Mouse (Mus musculus): ENCODE results near the gene Eepd1.
"Not testable (repeated sequence)": the region's sequence is repeated elsewhere in the genome, so short reads cannot be mapped to it uniquely, and the experiment has no call there.

Gene Eepd1

GRCm38 (mm10) chr9:25481344-25482095 lies at the start of gene Eepd1:
Eepd1 (plus strand) TSS chr9:25481547.
- DNase-seq (ENCODE audit: low read depth), result peak; percentile 75

DNA sequence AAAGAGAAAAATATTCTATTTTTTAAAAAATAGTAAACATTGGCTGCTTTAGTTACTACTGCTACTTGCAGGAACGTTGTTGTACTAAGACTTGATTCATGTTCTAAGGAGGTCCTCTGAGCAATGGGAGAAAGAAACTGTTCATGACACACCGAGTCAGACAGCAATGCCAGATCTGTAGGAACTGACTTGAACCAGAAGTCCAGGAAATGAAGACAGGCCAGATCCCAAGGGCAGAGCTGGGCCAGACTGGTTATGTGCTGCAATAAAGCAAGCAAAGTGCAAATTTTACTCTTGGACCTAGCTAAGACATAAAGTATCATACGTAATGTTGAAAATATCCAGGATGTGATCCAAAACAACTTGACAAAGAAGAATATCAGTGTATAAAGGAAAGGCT lies 42.5 kb upstream of the Eepd1 start:
- no peak for DNase-seq (ENCODE audit: low read depth)

GRCm38 (mm10) chr9:25440046-25440445 lies 41.3 kb upstream of the Eepd1 start:
- not testable (repeated sequence) for DNase-seq (ENCODE audit: low read depth)

GRCm38 (mm10) chr9:25442041-25442440 lies 39.3 kb upstream of the Eepd1 start:
- no peak for DNase-seq (ENCODE audit: low read depth)

DNA sequence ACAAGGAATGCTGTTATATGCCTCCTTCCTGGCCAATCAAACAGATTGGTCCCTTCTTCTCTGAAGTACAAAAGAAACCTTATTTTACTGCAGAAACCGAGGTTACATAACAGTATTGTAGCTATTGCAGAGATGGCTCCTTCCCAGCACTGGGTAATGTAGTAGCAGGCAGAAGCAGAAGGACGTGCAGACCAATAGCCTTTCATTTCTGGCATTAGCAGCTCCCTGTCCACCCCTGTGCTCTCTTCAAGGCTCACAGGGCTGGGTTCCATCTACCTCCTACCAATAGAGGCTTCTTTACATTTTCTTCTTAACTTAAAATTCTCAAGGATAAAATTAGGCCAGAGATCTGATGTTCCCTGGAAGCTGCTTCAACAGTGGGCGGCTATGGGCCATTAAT lies 38.3 kb upstream of the Eepd1 start:
- no peak for DNase-seq (ENCODE audit: low read depth)

- DNase-seq (ENCODE audit: low read depth), result no peak
Observed at GRCm38 (mm10) chr9:25443546-25443945, 37.8 kb upstream of the Eepd1 start.

DNA sequence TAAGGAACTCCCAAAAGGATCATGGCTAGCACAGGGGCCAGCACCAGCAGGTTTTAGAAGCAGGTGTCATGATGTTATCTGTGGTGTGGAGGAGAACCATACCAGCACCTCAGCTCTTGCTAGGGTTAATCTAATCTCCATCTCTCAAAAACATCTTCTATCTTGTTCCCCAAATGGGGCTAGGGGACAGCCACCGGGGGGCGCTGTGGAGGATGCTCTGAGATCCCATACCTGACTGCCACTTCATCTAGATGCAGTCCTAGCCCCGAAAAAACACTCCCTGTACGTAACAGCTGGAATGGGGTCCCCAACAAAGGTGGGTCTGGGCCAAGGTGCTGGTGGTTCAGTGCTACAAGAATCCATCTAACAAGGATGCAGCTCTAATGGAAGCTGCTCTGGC lies 31.0 kb upstream of the Eepd1 start:
- DNase-seq (ENCODE audit: low read depth), result no peak

DNA sequence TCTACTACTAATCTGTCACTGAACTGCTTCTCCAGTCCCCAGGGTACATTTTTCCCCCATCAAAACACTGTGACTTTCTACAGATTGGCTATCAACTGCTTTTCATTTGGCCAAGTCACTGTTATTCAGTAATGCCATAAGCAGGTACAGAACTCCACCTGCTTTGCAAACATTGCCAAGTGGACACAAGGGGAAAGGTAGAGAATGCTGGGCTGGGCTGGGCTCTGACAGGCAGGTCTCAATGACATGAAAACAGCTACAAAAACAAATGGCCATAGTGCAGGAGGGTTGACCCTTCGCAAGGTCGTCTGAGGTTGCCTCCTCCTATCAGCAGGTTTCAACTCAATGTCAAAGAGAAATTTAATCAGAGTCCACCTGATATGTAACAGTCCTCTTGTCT lies 26.3 kb upstream of the Eepd1 start:
- DNase-seq (ENCODE audit: low read depth), result no peak

- DNase-seq (ENCODE audit: low read depth), result no peak
Observed at GRCm38 (mm10) chr9:25460835-25461555, 20.4 kb upstream of the Eepd1 start.

DNA sequence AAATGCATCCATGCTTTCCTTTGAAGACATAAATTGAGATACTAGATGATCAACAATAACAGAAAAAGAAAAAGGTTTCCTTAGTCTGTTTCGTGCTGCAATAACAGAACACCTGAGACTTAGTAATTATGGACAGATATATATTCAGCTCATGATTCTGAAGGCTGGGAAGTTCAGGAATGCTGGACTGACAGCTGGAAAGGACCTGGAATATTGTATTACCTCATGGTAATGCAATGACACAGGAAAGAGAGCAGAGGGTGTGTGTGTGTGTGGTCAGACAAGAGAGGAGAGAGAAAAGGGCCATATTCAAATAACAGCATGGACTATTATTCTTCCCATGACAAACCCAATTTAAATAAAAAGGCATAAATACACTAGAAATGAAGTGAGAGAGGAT lies 17.0 kb upstream of the Eepd1 start:
- DNase-seq (ENCODE audit: low read depth), result no peak

DNA sequence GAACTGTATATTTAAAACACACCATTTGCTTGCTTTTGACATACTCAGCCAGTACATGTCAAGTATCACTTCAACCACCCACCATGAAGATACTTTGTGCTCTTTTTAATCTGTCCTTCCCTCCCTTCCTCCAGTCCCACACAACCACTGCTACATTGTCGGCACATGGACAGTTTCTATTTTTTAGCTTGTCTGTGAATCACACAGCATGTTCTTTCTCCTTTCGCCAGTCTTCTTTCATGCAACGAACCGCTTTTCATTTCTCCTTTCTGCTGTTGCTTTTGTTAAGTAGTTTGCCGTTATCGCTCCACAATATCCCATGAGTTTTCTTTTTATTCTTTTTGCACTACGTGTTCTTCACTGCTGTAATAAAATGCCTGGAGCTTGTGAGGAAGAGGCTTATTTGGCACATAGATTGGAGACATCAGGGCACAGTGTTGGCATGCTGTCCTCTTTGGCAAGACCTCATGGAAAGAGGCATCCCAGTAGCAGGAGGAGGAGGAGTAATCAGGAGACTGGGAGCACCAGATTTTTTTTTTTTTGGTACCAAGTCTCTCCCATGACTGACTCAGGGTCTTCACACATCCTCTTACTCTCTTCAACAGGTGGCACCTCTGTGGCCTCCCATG lies 1.8 kb upstream of the Eepd1 start:
- DNase-seq (ENCODE audit: low read depth), result no peak

- DNase-seq (ENCODE audit: low read depth), result no peak
Observed at GRCm38 (mm10) chr9:25480676-25481075, 671 bp upstream of the Eepd1 start.

GRCm38 (mm10) chr9:25482322-25482998 lies 1.1 kb downstream of the Eepd1 start:
- DNase-seq (ENCODE audit: low read depth), result no peak

DNA sequence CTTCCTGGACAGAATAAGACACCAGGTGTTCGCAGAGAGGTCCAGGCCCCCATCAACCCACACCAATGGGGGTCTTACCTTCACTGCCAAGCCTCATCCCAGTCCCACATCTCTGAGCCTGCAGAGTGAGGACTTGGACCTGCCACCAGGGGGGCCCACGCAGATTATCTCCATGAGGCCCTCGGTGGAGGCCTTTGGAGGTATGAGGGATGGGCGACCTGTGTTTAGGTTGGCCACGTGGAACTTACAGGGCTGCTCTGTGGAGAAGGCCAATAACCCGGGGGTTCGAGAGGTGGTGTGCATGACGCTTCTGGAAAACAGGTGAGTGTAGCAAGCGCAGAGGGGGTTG lies 1.6 kb downstream of the Eepd1 start:
- no peak for DNase-seq (ENCODE audit: low read depth)

DNA sequence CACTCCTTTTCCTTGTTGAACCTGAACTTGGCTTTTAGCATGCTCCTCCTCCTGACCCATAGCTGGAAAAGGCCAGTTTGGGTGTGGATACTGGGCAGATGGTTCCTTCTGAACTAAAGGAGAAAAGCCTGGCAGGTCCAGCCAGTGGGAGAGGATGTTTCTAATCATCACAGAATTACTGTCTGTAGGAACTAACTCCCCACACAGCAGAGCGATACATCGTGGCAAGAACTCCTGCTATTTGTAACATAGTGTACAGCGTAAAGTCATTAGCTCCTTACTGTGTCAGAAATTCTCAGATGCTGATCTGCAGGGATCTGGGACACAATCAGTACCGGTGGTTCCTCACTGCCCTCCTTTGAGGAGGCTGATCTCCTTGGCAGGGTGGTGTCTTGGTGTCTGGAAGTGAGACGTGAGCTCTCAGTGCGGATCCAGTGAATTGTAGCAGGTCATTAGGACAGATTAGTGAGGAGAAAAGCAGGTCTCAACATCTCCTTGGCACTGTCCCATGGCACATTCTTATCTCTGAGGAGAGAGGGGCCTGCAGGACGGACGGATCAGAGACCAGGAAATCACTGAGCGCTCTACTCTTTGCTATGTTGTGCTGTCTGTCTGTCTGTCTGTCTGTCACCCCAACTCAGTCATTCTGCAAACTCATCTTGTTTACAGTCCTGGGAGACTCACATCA lies 2.7 kb downstream of the Eepd1 start:
- DNase-seq (ENCODE audit: low read depth), result no peak

GRCm38 (mm10) chr9:25484619-25484986 lies 3.3 kb downstream of the Eepd1 start:
- no peak for DNase-seq (ENCODE audit: low read depth)

DNA sequence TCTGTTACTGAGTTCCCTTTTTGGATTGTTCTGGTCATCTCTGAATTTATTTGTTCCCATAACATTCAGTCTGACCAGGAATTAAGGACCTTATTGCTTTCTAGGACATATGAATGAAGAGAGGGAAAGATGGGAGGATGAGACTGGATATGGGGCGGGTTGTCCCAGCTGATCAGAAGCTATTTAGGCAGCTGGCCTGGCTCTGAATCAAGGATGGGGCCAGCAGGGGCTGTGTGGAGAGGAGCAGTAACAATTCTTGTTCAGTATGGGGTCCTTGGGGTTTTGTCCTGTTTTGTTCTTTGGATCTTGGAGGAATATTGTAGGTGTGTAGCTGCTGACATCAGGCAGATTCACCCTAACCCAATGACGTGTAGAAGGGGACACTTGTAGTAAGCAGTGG lies 3.7 kb downstream of the Eepd1 start:
- no peak for DNase-seq (ENCODE audit: low read depth)

DNA sequence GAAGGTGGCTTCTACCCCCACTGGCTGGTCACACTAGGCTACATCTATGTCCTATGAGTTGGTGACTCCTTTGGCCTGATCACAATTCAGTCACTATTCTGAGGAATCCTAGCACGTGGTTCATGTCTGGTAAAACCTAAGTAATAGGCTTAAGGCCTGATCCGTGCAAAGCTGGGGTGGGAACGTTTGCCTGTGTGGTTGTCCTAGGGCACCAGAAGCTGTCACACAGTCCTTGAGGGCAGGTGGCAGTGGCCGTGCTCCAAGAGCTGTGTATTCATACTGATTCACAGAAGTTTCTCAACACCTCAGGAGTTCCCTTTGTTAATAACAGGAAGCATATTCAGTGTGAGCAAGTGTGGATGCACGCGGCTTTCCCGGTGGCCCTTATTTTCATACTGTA lies 4.1 kb downstream of the Eepd1 start:
- DNase-seq (ENCODE audit: low read depth), result no peak

GRCm38 (mm10) chr9:25486246-25486807 lies 5.0 kb downstream of the Eepd1 start:
- no peak for DNase-seq (ENCODE audit: low read depth)

GRCm38 (mm10) chr9:25487446-25488110 lies 6.2 kb downstream of the Eepd1 start:
- DNase-seq (ENCODE audit: low read depth), result no peak

- no peak for DNase-seq (ENCODE audit: low read depth)
Observed at GRCm38 (mm10) chr9:25488581-25488980, 7.2 kb downstream of the Eepd1 start.
